Mouse (Mus musculus): ENCODE data around the gene Slain1.

DNA sequence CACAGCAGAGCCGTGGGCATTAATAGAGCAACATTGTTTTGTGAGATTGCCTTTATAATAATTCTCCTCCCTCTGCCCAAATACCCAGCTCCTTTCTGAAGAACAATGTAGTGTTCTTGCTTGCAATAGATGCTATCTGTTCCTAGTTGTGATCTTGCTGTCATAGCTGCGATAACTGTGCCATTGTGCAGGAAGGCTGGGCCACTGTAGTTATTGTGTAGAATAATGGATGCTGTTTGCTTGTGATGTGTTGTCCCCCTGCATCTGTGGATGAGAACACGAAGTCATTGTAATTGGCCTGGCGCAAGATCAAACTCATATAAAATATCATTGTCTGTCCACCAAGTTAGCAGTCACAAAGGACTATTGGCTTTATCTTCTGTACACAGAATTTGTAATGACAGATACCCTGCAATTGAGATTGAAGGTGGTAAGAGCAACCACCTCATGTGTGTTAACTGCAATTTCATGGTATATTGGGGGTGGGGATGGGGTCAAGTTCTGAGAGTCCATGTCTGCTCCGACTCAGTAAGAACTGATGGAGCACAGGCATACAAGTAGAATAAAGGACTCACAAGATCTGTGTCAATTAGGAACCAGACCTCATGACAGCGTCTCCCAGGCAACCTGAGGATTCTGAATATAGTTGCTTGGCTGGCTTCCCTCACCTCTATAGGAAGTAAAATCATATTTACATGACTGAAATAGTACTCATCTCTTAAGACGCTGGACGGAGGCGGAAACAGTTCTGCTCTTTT, 32.8 kb downstream of the Slain1 start:
- no peak for TF ChIP-seq CTCF (IDR thresholded peaks at IDR 0.05; ENCODE audit: borderline replicate concordance, control insufficient read depth, extremely low read depth, insufficient read depth, low read length, poor library complexity)
- no peak for TF ChIP-seq POLR2A (IDR thresholded peaks at IDR 0.05; ENCODE audit: control insufficient read depth, extremely low read depth, insufficient read depth, low read length, poor library complexity)

Measured in thymus, adult 2 months (tissue).